Mouse (Mus musculus): ENCODE data around the gene Trim56. TPM values are rescaled to one million over a fixed set of nuclear protein-coding genes. Genes with fewer than 3 reads are reported as not detected.

The Trim56 gene
- polyA plus RNA-seq (2012; rRNA removed; ENCODE audit: low replicate concordance): 8.4 and 26.4 TPM in 2 replicates

GRCm38 (mm10) chr5:137115866-137116847 is at the start of gene Trim56:
Gene Trim56, minus strand, starts transcription at chr5:137116209.

DNA sequence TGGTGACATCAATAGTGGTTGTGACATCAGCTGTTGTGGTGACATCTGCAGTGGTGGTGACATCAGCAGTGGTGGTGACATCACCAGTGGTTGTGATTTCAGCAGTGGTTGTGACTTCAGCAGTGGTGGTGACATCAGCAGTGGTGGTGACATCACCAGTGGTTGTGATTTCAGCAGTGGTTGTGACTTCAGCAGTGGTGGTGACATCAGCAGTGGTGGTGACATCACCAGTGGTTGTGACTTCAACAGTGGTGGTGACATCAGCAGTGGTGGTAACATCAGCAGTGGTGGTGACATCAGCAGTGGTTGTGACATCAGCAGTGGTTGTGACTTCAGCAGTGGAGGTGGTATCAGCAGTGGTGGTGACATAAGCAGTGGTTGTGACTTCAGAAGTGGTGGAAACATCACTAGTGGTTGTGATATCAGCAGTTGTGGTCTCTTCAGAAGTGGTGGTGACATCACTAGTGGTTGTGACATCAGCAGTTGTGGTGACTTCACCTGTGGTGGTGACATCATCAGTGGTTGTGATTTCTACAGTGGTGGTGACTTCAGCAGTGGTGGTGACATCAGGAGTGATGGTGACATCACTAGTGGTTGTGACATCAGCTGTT is 33.4 kb upstream of the Trim56 start, which contains the start of gene Muc3:
TSS of gene Muc3 (minus strand) at position 51 of the 611 bp plus-strand sequence.

DNA sequence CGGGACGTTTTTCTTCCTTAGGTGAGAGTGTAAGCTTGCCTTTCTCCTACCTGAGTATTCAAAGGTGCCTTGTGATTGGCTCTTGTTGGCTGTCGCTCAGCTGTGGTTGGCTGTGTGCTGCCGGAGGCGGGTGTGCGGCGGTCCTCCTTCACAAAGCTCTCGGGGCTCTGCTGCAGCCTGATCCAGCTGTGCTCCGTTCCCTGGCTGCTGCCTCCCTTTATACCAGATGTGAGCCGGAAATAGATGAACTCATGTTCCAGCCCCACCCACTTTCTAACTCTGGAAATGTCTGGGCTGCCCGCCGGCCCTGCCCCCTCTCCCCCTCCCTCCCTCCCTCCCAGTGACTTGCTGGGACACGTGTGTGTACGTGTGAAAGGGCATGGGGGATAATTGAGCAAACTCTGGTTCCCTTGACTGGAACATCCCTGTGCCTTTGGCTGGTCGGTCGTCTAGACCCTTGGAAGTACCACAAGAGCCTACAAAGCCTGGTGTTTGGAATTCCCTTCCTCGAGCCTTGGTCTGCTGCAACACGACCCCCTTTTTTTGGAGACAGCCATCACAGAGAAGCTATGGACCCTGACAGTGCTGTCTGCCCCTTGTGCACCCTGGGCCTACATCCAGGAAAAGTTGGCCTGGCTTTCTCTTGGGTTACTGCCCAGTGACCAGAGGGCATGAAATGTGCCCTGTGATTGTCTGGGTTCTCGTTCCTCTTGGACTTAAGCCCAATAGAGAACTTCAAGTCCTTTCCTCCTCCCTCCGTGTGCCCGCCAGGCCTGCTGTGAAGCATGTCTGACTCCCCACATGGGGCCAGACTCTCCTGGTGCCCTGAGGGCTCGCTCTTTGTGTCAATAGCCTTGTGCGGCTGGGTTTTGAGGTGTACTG is 43.7 kb downstream of the Trim56 start, which contains the start of gene Serpine1:
TSS of gene Serpine1 (minus strand) at position 190 of the 882 bp plus-strand sequence.

Other genes with a start within 250 kb of the Trim56 start
- gene Col26a1, start 233.0 kb downstream of the Trim56 start, polyA plus RNA-seq (2012; rRNA removed; ENCODE audit: low replicate concordance): 1.4 and 1.6 TPM in 2 replicates
- gene Ift22, start 208.1 kb downstream of the Trim56 start, polyA plus RNA-seq (2012; rRNA removed; ENCODE audit: low replicate concordance): 8.6 and 14.3 TPM in 2 replicates
- 140 and 194 TPM in 2 replicates for gene Fis1, start 162.9 kb downstream of the Trim56 start, polyA plus RNA-seq (2012; rRNA removed; ENCODE audit: low replicate concordance)
- 23.5 and 26.0 TPM in 2 replicates for gene Cldn15, start 149.6 kb downstream of the Trim56 start, polyA plus RNA-seq (2012; rRNA removed; ENCODE audit: low replicate concordance)
- gene Plod3, start 129.2 kb downstream of the Trim56 start, polyA plus RNA-seq (2012; rRNA removed; ENCODE audit: low replicate concordance): 72.8 and 79.7 TPM in 2 replicates
- gene Znhit1, start 128.2 kb downstream of the Trim56 start, polyA plus RNA-seq (2012; rRNA removed; ENCODE audit: low replicate concordance): 80.0 and 135 TPM in 2 replicates
- gene Vgf, start 89.8 kb downstream of the Trim56 start, polyA plus RNA-seq (2012; rRNA removed; ENCODE audit: low replicate concordance): not detected in 2 replicates
- 48.3 and 50.1 TPM in 2 replicates for gene Ap1s1, start 70.1 kb downstream of the Trim56 start, polyA plus RNA-seq (2012; rRNA removed; ENCODE audit: low replicate concordance)
- gene Serpine1, start 43.9 kb downstream of the Trim56 start, polyA plus RNA-seq (2012; rRNA removed; ENCODE audit: low replicate concordance): 3.0 and 4.1 TPM in 2 replicates
- gene Muc3, start 33.1 kb upstream of the Trim56 start, polyA plus RNA-seq (2012; rRNA removed; ENCODE audit: low replicate concordance): not detected in 2 replicates
- 1.5 and 2.9 TPM in 2 replicates for gene Muc3a, start 96.2 kb upstream of the Trim56 start, polyA plus RNA-seq (2012; rRNA removed; ENCODE audit: low replicate concordance)
- gene Ache, start 171.3 kb upstream of the Trim56 start, polyA plus RNA-seq (2012; rRNA removed; ENCODE audit: low replicate concordance): 6.3 and 11.6 TPM in 2 replicates
- gene Ufsp1, start 178.4 kb upstream of the Trim56 start, polyA plus RNA-seq (2012; rRNA removed; ENCODE audit: low replicate concordance): 14.8 and 18.7 TPM in 2 replicates
- gene Srrt, start 191.5 kb upstream of the Trim56 start, polyA plus RNA-seq (2012; rRNA removed; ENCODE audit: low replicate concordance): 128 and 155 TPM in 2 replicates
- 62.9 and 86.1 TPM in 2 replicates for gene Trip6, start 198.2 kb upstream of the Trim56 start, polyA plus RNA-seq (2012; rRNA removed; ENCODE audit: low replicate concordance)
- gene Slc12a9, start 217.4 kb upstream of the Trim56 start, polyA plus RNA-seq (2012; rRNA removed; ENCODE audit: low replicate concordance): 23.2 and 30.9 TPM in 2 replicates
- 36.2 and 46.4 TPM in 2 replicates for gene Ephb4, start 233.9 kb upstream of the Trim56 start, polyA plus RNA-seq (2012; rRNA removed; ENCODE audit: low replicate concordance)